Mouse (Mus musculus) midbrain, postnatal 0 days (tissue): ENCODE results near the gene Cyp2s1. TPM values are rescaled to one million over a fixed set of nuclear protein-coding genes. Genes with fewer than 3 reads are reported as not detected.

ENCODE experiments used
- ATAC-seq: fragments of 200-750 bp; cut with Nextera tagmentation; 2 replicates; pipeline ENCODE4 v1.8.0; 2017; ENCODE audit warnings: moderate number of reproducible peaks, mild to moderate bottlenecking, moderate TSS enrichment, moderate library complexity; ENCODE audit not compliant: low FRiP score
- DNase-seq: peaks from one replicate; pipeline ENCODE4 v3.0.0-alpha.2; 2015; ENCODE audit warnings: low spot score
- H3K27ac ChIP-seq: fragments of 300-500 bp; sonication (generic); 2 replicates; pipeline ENCODE4 v1.5.1; 2014; ENCODE audit warnings: low read depth, mild to moderate bottlenecking, low read length, mixed read lengths
- H3K27me3 ChIP-seq: fragments of 300-500 bp; sonication (generic); 2 replicates; pipeline ENCODE4 v1.6.1; 2014; ENCODE audit warnings: low read length, control low read depth, mixed read lengths; ENCODE audit not compliant: insufficient read depth
- H3K36me3 ChIP-seq: fragments of 300-500 bp; sonication (generic); 2 replicates; pipeline ENCODE4 v1.6.1; 2014; ENCODE audit warnings: low read length, control low read depth, mixed read lengths; ENCODE audit not compliant: insufficient read depth
- H3K4me1 ChIP-seq: fragments of 300-500 bp; sonication (generic); 2 replicates; pipeline ENCODE4 v1.6.1; 2014; ENCODE audit warnings: mild to moderate bottlenecking, control low read depth, antibody characterized with exemption, low read length, mixed read lengths; ENCODE audit not compliant: insufficient read depth
- H3K4me2 ChIP-seq: fragments of 300-500 bp; sonication (generic); 2 replicates; pipeline ENCODE4 v1.6.1; 2014; ENCODE audit warnings: low read depth, mild to moderate bottlenecking, low read length, mixed read lengths; ENCODE audit not compliant: poor library complexity, severe bottlenecking
- H3K4me3 ChIP-seq: fragments of 300-500 bp; sonication (generic); 2 replicates; pipeline ENCODE4 v1.5.1; 2014; ENCODE audit warnings: low read depth, mild to moderate bottlenecking, low read length, moderate library complexity
- H3K9ac ChIP-seq: fragments of 300-500 bp; sonication (generic); replicated peaks from 2 replicates; pipeline ENCODE4 v1.6.1; 2014; ENCODE audit warnings: mild to moderate bottlenecking, low read length, moderate library complexity, mixed read lengths; ENCODE audit not compliant: poor library complexity, severe bottlenecking
- H3K9me3 ChIP-seq: fragments of 300-500 bp; sonication (generic); 2 replicates; pipeline ENCODE4 v1.6.1; 2016; ENCODE audit warnings: low read length, control low read depth
- CTCF ChIP-seq: IDR thresholded peaks from 2 replicates; pipeline ENCODE4 v1.5.1; 2016; ENCODE audit warnings: antibody characterized with exemption, mild to moderate bottlenecking
- WGBS: fragments of 180-500 bp; shearing (Covaris S2); extraction: QIAGEN DNeasy Blood & Tissue Kit; methylation state at CpG from one replicate; pipeline ENCODE4 v1.1.7; 2014; 5-methylcytosine and 5-hydroxymethylcytosine counted together
- polyA plus RNA-seq: library from polyadenylated mRNA; unstranded; fragments of >200 nt; fragmentation: Nextera tagmentation; extraction: Ambion mirVana; gene quantifications from 2 replicates; pipeline ENCODE4 v1.2.1, GENCODE M21; 2015
- total RNA-seq: library from RNA; depleted of rRNA; stranded (reverse); fragments of >200 nt; gene quantifications from 2 replicates; pipeline ENCODE4 v1.2.3, GENCODE M21; 2014

Gene Cyp2s1
- total and polyA plus RNA-seq, 2 experiments from 2014 or later: 2.5 to 3.0 TPM

GRCm38 (mm10) chr7:25804792-25805191 lies 11.9 kb downstream of the Cyp2s1 start:
- 77% methylated on average over 4 of the region's 4 CpGs for WGBS
- H3K27me3 ChIP-seq: no peaks in the 10 kb centered on the region
- no peak overlapping the region for H3K9ac ChIP-seq
- H3K4me1 ChIP-seq: 0 out of 2 replicates have a peak, but pooled peaks cover 2% of the 10 kb centered on the region
- ATAC-seq: no peak
- no peak for DNase-seq
- no peak overlapping the region for H3K4me2 ChIP-seq
- TF ChIP-seq CTCF: no peak
- H3K27ac ChIP-seq: no peak overlapping the region
- H3K36me3 ChIP-seq: no peaks in the 10 kb centered on the region
- no peaks in the 10 kb centered on the region for H3K9me3 ChIP-seq
- no peak overlapping the region for H3K4me3 ChIP-seq

GRCm38 (mm10) chr7:25803460-25803859 lies 13.3 kb downstream of the Cyp2s1 start:
- Histone ChIP-seq H3K27me3 (no peaks in the 10 kb centered on the region), H3K4me3 (no peak overlapping the region), H3K36me3 (no peaks in the 10 kb centered on the region), H3K27ac (no peak overlapping the region), H3K4me2 (no peak overlapping the region), H3K9ac (no peak overlapping the region), H3K4me1 (0 out of 2 replicates have a peak, but pooled peaks cover 2% of the 10 kb centered on the region), H3K9me3 (no peaks in the 10 kb centered on the region)
- no peak for TF ChIP-seq CTCF
- ATAC-seq: no peak
- no peak for DNase-seq
- WGBS: 85% methylated on average over 13 of the region's 13 CpGs

- no peak for DNase-seq
- WGBS: 38% methylated on average over 24 of the region's 24 CpGs
- H3K36me3 ChIP-seq: no peaks in the 10 kb centered on the region
- H3K27me3 ChIP-seq: no peaks in the 10 kb centered on the region
- no peak for TF ChIP-seq CTCF
- ATAC-seq: no peak
- no peak overlapping the region for H3K4me3 ChIP-seq
- H3K9me3 ChIP-seq: no peaks in the 10 kb centered on the region
- 0 out of 2 replicates have a peak, but pooled peaks cover 2% of the 10 kb centered on the region for H3K4me1 ChIP-seq
- no peak overlapping the region for H3K27ac ChIP-seq
- H3K9ac ChIP-seq: no peak overlapping the region
- H3K4me2 ChIP-seq: no peak overlapping the region
Observed at GRCm38 (mm10) chr7:25802241-25803125, 14.2 kb downstream of the Cyp2s1 start.

GRCm38 (mm10) chr7:25801031-25801430 lies 15.7 kb downstream of the Cyp2s1 start:
- Histone ChIP-seq H3K36me3 (no peaks in the 10 kb centered on the region), H3K4me3 (no peak overlapping the region), H3K9me3 (no peaks in the 10 kb centered on the region), H3K9ac (no peak overlapping the region), H3K4me2 (no peak overlapping the region), H3K27me3 (no peaks in the 10 kb centered on the region), H3K27ac (no peak overlapping the region), H3K4me1 (0 out of 2 replicates have a peak, but pooled peaks cover 2% of the 10 kb centered on the region)
- ATAC-seq (no peak), DNase-seq (no peak)
- no peak for TF ChIP-seq CTCF
- WGBS: 92% methylated on average over 6 of the region's 6 CpGs

- Histone ChIP-seq H3K4me1 (no peaks in the 10 kb centered on the region), H3K27ac (no peak overlapping the region), H3K9me3 (no peaks in the 10 kb centered on the region), H3K4me3 (no peak overlapping the region), H3K4me2 (no peak overlapping the region), H3K9ac (no peak overlapping the region), H3K36me3 (no peaks in the 10 kb centered on the region), H3K27me3 (no peaks in the 10 kb centered on the region)
- ATAC-seq (no peak), DNase-seq (no peak)
- 88% methylated on average over 1 of the region's 1 CpGs for WGBS
- no peak for TF ChIP-seq CTCF
Observed at GRCm38 (mm10) chr7:25799369-25799768, 17.3 kb downstream of the Cyp2s1 start.

- Histone ChIP-seq H3K4me1 (no peaks in the 10 kb centered on the region), H3K27ac (no peak overlapping the region), H3K36me3 (no peaks in the 10 kb centered on the region), H3K4me2 (no peak overlapping the region), H3K4me3 (no peak overlapping the region), H3K9ac (no peak overlapping the region), H3K9me3 (no peaks in the 10 kb centered on the region), H3K27me3 (no peaks in the 10 kb centered on the region)
- ATAC-seq (no peak), DNase-seq (no peak)
- WGBS: 91% methylated on average over 2 of the region's 2 CpGs
- peak; percentile 27 for TF ChIP-seq CTCF
Observed at GRCm38 (mm10) chr7:25798540-25798939, 18.2 kb downstream of the Cyp2s1 start.
